Mouse (Mus musculus) hindbrain, embryonic 12.5 days (tissue): ENCODE results near the gene Rfxap. TPM values are rescaled to one million over a fixed set of nuclear protein-coding genes. Genes with fewer than 3 reads are reported as not detected.
"Not testable (repeated sequence)": the region's sequence is repeated elsewhere in the genome, so short reads cannot be mapped to it uniquely, and the experiment has no call there.

Experiments used
- ATAC-seq: fragments of 200-750 bp; cut with Nextera tagmentation; 2 replicates; pipeline ENCODE4 v1.8.0; 2017; ENCODE audit warnings: moderate TSS enrichment; ENCODE audit not compliant: low FRiP score
- H3K27ac ChIP-seq: fragments of 300-500 bp; sonication (generic); 2 replicates; pipeline ENCODE4 v1.5.1; 2016; ENCODE audit warnings: mild to moderate bottlenecking
- H3K27me3 ChIP-seq: fragments of 300-500 bp; sonication (generic); 2 replicates; pipeline ENCODE4 v1.6.1; 2016; ENCODE audit warnings: mild to moderate bottlenecking
- H3K36me3 ChIP-seq: fragments of 300-500 bp; sonication (generic); 2 replicates; pipeline ENCODE4 v1.6.1; 2016; ENCODE audit warnings: mild to moderate bottlenecking
- H3K4me1 ChIP-seq: fragments of 300-500 bp; sonication (generic); 2 replicates; pipeline ENCODE4 v1.6.1; 2016
- H3K4me2 ChIP-seq: fragments of 300-500 bp; sonication (generic); replicated peaks from 2 replicates; pipeline ENCODE4 v1.6.1; 2016; ENCODE audit warnings: mild to moderate bottlenecking
- H3K4me3 ChIP-seq: fragments of 300-500 bp; sonication (generic); 2 replicates; pipeline ENCODE4 v1.5.1; 2016; ENCODE audit warnings: mild to moderate bottlenecking
- H3K9ac ChIP-seq: fragments of 300-500 bp; sonication (generic); 2 replicates; pipeline ENCODE4 v1.6.1; 2016; ENCODE audit warnings: mild to moderate bottlenecking, moderate library complexity
- H3K9me3 ChIP-seq: fragments of 300-500 bp; sonication (generic); replicated peaks from 2 replicates; pipeline ENCODE4 v1.6.1; 2016; ENCODE audit warnings: mild to moderate bottlenecking
- WGBS: fragments of 180-500 bp; shearing (Covaris S2); methylation state at CpG from one replicate; pipeline ENCODE4 v1.1.7; 2016; 5-methylcytosine and 5-hydroxymethylcytosine counted together
- polyA plus RNA-seq: library from polyadenylated mRNA; unstranded; fragments of >200 nt; fragmentation: Nextera tagmentation; extraction: Ambion mirVana; gene quantifications from 2 replicates; pipeline ENCODE4 v1.2.1, GENCODE M21; 2016

The Rfxap gene
- polyA plus RNA-seq, 1 experiment from 2014 or later: 67.9 TPM

DNA sequence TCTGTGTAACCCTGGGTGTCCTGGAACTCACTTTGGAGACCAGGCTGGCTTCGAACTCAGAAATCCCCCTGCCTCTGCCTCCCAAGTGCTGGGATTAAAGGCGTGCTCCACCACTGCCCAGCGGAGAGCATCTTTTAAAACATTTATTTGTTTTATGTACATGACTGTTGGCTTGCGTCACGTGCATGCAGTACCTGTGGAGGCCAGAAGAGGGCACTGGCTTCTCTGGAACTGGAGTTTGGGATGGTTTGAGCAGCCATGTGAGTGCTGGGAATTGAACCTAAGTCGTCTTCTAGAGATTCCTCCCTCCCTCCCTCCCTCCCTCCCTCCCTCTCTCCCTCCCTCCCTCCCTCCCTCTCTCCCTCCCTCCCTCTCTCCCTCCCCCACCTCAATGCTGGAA is 42.1 kb downstream of the Rfxap start:
- H3K27me3 ChIP-seq, H3K27ac ChIP-seq: not testable (repeated sequence)
- 89% methylated on average over 6 of the region's 6 CpGs for WGBS

DNA sequence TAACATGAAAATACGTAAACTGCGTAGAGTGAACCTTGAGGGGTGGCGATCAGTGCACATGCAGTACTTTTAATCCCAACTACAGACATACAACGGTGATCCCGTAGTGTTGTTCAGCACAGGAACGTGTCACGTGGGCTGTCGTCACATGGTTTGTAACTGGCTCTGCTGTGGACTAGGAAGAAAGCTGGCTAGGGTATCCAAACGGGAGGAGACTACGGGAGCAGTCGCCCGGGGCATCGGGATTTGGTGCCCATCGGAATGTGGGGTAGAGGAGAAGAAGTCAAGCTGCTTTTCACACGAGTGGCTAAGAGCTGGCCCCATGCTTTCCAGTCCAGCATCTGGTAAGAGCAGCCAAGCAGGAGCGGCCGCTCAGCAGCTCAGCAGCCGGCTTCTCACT is 43.2 kb downstream of the Rfxap start:
- H3K27ac ChIP-seq: no peak overlapping the region
- no peaks in the 10 kb centered on the region for H3K9me3 ChIP-seq
- peak overlapping the region; percentile 35 for H3K4me2 ChIP-seq
- 60% methylated on average over 18 of the region's 18 CpGs for WGBS
- H3K4me1 ChIP-seq: peaks cover 5% of the 10 kb centered on the region; the same call in 1 of the 2 replicates
- no peaks in the 10 kb centered on the region for H3K27me3 ChIP-seq
- H3K4me3 ChIP-seq: peak overlapping the region; percentile 19; the same call in 1 of the 2 replicates
- H3K36me3 ChIP-seq: no peaks in the 10 kb centered on the region
- no peak overlapping the region for H3K9ac ChIP-seq
- ATAC-seq: no peak

More for the DNA sequence above, 42.1 kb downstream of the Rfxap start:
- H3K9me3 ChIP-seq, H3K36me3 ChIP-seq, H3K4me1 ChIP-seq, H3K9ac ChIP-seq, H3K4me2 ChIP-seq, H3K4me3 ChIP-seq, ATAC-seq: not testable (repeated sequence)

DNA sequence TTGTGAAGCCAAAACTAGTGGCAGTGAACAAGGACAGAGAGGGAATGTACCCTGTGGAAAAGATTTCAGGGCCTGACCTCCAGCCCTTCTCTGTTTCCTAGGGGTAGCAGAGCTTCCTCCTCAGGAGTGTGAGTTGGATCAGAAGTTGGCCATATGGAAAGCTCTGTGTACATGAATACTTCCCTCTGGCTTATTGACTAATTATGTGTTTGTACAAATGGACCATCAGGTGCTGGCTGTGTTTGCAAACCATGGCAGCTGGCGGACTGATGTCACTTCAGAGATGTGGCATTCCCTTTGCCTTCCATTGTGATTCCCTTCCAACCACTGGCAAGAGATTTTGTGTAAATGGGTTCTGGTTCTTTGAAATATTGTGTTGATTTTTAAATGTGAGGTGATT is 46.3 kb downstream of the Rfxap start:
- no peaks in the 10 kb centered on the region for H3K9me3 ChIP-seq
- WGBS: 79% methylated on average over 1 of the region's 1 CpGs
- no peak overlapping the region for H3K4me2 ChIP-seq
- no peaks in the 10 kb centered on the region for H3K36me3 ChIP-seq
- H3K4me1 ChIP-seq: peaks cover 10% of the 10 kb centered on the region
- H3K27me3 ChIP-seq: no peaks in the 10 kb centered on the region
- no peak overlapping the region for H3K27ac ChIP-seq
- no peak overlapping the region for H3K9ac ChIP-seq
- no peak overlapping the region for H3K4me3 ChIP-seq
- ATAC-seq: no peak

DNA sequence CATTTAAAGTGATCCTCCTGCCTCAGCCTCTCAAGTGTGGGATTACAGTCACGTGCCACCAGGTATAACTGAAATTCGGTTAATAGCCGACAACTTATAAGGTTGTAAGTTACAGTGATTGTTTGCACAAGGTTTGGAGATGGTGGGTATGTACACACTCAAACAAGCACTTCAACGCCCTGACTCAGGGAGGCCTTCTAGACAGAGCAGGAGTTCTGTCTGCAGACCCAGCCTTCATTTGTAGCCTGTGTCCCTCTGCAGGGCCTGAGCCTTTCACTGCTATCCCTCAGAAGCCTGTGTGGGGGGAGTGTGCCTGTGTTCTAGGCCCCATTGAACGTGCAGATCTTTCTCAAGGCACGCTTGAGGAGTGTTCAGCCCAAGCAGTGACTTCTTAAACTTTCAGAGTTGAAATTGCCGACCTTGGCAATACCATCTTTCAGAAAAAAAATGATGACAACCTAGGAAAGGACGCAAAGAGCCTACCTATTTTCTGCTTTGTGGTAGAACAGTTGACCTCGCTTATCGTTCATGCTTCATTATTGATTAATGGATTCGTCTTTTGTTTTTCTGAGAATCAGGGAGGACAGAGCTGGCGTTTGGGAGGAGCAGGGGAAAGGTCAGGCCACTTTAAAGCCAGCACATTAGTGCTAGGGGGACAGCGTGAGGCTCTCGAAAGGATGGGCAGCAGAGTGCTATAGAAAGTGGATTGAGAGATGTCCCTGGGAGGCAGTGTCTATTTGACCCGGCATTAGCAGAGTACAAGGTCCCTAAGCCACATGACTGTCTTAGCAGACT is 47.1 kb downstream of the Rfxap start:
- peaks cover 3% of the 10 kb centered on the region; the same call in 1 of the 2 replicates for H3K27me3 ChIP-seq
- H3K27ac ChIP-seq: no peak overlapping the region
- 40% methylated on average over 15 of the region's 15 CpGs for WGBS
- no peak overlapping the region for H3K4me2 ChIP-seq
- H3K36me3 ChIP-seq: no peaks in the 10 kb centered on the region
- ATAC-seq: no peak
- H3K9ac ChIP-seq: no peak overlapping the region
- peaks cover 18% of the 10 kb centered on the region for H3K4me1 ChIP-seq
- H3K4me3 ChIP-seq: no peak overlapping the region
- no peaks in the 10 kb centered on the region for H3K9me3 ChIP-seq

DNA sequence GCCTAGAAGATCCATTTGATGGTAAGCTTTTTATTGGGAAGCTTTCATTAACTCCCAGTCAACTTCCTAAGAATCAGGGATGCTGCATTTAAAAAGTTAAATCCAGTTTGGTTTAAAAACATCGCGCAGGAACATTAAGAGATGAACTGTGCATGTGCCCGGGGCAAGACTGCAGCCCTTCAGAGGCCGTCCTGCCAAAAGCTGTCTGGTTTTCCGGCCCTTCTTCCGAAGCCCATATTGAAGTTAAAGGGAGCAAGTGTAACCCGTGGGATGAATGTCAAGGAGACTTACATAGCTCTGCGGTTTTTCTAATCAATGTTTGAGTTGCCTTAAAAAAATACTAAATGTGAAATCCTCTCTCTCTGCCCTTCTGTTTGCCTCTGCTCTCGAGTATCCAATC is 48.4 kb downstream of the Rfxap start:
- 78% methylated on average over 9 of the region's 9 CpGs for WGBS
- Histone ChIP-seq H3K9ac (no peak overlapping the region), H3K36me3 (no peaks in the 10 kb centered on the region), H3K4me1 (peaks cover 25% of the 10 kb centered on the region), H3K4me2 (no peak overlapping the region), H3K27ac (no peak overlapping the region), H3K27me3 (peaks cover 14% of the 10 kb centered on the region), H3K9me3 (no peaks in the 10 kb centered on the region), H3K4me3 (no peak overlapping the region)
- no peak for ATAC-seq

DNA sequence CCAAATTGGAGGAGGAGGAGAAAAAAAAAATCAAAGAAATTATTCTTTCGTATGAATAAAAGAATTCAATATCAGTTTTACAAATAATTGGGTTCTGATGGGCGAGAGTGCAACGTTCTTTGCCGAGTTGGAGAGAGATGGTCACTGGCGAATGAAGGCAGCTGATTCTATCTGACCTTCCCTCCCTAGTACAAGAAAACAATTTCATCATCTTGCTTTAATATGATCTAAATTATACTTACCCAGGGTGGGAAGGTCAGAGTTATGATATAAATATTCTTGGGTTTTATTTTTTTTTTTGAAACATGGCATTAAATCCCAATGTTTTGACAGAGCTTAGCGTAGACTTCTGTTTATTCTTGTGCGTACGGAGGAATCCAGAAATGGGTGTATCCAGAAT is 50.1 kb downstream of the Rfxap start:
- Histone ChIP-seq H3K27ac (no peak overlapping the region), H3K4me2 (no peak overlapping the region), H3K27me3 (peaks cover 15% of the 10 kb centered on the region), H3K4me1 (peaks cover 25% of the 10 kb centered on the region), H3K9ac (no peak overlapping the region), H3K36me3 (peaks cover under 1% of the 10 kb centered on the region; the same call in 1 of the 2 replicates), H3K4me3 (no peak overlapping the region), H3K9me3 (no peaks in the 10 kb centered on the region)
- no peak for ATAC-seq
- WGBS: 84% methylated on average over 8 of the region's 8 CpGs

DNA sequence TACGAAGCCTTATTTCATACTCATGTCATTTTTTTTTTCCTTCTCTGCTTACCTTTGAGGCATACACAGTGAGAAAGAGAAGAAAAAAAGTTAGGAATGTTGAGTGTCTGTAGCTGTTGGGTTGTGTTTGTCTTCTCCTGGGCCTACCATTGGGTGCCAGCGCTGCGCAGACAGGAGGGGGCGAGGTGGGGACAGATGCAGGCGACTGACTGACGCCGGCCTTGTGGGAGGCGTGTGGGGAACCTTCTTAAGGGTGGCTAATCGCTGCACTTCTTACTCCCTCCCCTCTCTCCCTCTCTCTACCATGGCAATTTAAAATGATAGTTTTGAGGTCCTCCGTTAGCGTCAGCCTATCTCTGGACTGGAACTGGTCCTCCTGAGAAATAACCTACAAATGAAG is 51.5 kb downstream of the Rfxap start:
- WGBS: under 1% methylated on average over 11 of the region's 11 CpGs
- Histone ChIP-seq H3K9me3 (no peaks in the 10 kb centered on the region), H3K27me3 (peaks cover 15% of the 10 kb centered on the region), H3K4me2 (peak overlapping the region; percentile 100), H3K9ac (no peak overlapping the region; the same call in 1 of the 2 replicates), H3K4me3 (peak overlapping the region; percentile 66), H3K36me3 (peaks cover 12% of the 10 kb centered on the region), H3K4me1 (peaks cover 24% of the 10 kb centered on the region), H3K27ac (peak overlapping the region; percentile 48; the same call in 1 of the 2 replicates)
- ATAC-seq: no peak

DNA sequence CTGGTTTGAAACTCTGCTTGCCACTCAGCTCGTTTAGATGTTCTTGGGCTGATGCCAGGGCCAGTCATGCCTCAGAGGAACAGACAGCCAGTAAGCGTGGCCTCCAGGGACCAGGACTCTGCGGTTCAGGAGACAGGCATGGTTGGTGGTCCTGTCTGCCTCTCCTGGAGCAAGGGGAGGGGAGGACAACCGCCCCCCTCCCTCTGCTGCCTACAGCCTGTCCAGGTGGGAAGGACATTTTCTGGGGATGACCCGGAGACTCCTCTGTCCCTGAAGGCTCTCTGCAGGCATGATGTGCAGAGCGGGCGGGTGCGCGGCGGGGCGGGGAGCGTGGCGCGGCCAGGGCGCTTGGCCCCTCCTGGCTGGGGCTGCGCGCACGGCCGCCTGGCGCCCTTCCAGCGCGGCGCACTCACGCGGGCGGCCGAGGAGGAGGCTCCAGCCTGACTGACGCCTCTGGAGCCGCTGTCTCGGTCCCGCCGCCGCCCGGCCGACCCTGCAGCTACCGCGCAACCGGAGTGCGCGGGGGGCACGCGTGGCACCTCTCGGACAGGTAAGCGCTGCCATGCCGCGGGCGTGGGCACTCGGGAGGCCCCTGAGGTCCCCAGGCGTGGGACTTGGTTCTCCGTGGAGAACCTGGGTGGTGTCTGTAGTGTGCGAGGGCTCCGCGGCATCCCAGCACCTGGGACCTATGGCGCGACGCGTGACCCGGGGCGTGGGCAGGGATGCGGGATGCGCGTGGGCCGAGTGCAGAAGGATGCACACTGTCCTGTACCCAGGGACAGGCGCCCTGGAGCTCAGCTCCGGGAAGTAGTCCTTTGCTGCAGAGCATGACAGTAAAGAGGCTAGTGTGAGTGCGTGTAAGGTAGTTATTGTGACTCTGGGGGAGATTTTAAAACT is 52.2 kb downstream of the Rfxap start, which contains the start of gene Smad9:
TSS of gene Smad9 (plus strand) at position 438 of the 897 bp plus-strand sequence.
- peak; percentile 86 for ATAC-seq
- H3K4me3 ChIP-seq: peak within 1 kb of the TSS; percentile 66
- peak within 1 kb of the TSS; percentile 48; the same call in 1 of the 2 replicates for H3K27ac ChIP-seq
- H3K9me3 ChIP-seq: no peaks in the 10 kb centered on the region
- H3K4me2 ChIP-seq: peak within 1 kb of the TSS; percentile 100
- under 1% methylated on average over 44 of the region's 66 CpGs for WGBS
- peaks cover 21% of the 10 kb centered on the region for H3K4me1 ChIP-seq
- H3K9ac ChIP-seq: peak within 1 kb of the TSS; percentile 74
- H3K27me3 ChIP-seq: peaks cover 15% of the 10 kb centered on the region
- peaks cover 19% of the 10 kb centered on the region for H3K36me3 ChIP-seq

DNA sequence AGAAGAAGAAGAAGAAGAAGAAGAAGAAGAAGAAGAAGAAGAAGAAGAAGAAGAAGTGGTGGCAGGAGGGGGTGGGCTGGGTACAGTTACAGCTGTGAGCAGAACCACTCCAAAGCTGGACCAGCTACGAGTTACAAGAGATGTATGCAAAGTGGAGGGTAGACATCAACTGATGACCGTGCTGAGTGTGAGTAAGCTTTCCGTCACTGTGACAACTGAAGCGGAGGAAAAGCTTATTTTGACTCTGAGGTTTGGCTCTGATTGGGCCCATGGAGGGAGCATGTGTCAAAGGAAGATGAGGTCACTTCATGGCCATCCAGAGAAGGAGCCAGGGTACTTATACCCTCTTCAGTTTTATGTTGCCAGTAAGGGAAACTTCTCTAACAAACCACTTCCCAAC is 54.2 kb downstream of the Rfxap start:
- no peak overlapping the region for H3K27ac ChIP-seq
- peaks cover 15% of the 10 kb centered on the region for H3K27me3 ChIP-seq
- 70% methylated on average over 4 of the region's 4 CpGs for WGBS
- no peak overlapping the region for H3K4me3 ChIP-seq
- H3K36me3 ChIP-seq: peaks cover 38% of the 10 kb centered on the region
- no peak overlapping the region for H3K4me2 ChIP-seq
- ATAC-seq: no peak
- no peak overlapping the region for H3K9ac ChIP-seq
- H3K9me3 ChIP-seq: no peaks in the 10 kb centered on the region
- peaks cover 21% of the 10 kb centered on the region for H3K4me1 ChIP-seq

Other genes with a start within 250 kb of the Rfxap start
- gene Supt20, start 115.0 kb downstream of the Rfxap start, polyA plus RNA-seq: 117 and 124 TPM in 2 replicates
- 2.0 TPM in 1 of 2 replicates, not detected in the other for gene Gm21958, start 93.4 kb downstream of the Rfxap start, polyA plus RNA-seq
- 89.6 and 89.8 TPM in 2 replicates for gene Exosc8, start 72.4 kb downstream of the Rfxap start, polyA plus RNA-seq
- 46.1 and 46.6 TPM in 2 replicates for gene Alg5, start 72.3 kb downstream of the Rfxap start, polyA plus RNA-seq
- 0.66 and 0.70 TPM in 2 replicates for gene Smad9, start 52.2 kb downstream of the Rfxap start, polyA plus RNA-seq
- gene Sertm1, start 108.1 kb upstream of the Rfxap start, polyA plus RNA-seq: 0.67 and 0.73 TPM in 2 replicates
- gene Ccna1, start 247.7 kb upstream of the Rfxap start, polyA plus RNA-seq: 2.0 and 4.0 TPM in 2 replicates